Mouse (Mus musculus) limb, embryonic 15.5 days (tissue): ENCODE results near the gene Apbb2. TPM values are rescaled to one million over a fixed set of nuclear protein-coding genes. Genes with fewer than 3 reads are reported as not detected.

Experiments
- ATAC-seq: fragments of 200-750 bp; cut with Nextera tagmentation; 2 replicates; pipeline ENCODE4 v1.8.0; 2017; ENCODE audit warnings: low read depth, moderate TSS enrichment; ENCODE audit not compliant: insufficient number of reproducible peaks, low FRiP score, low TSS enrichment
- H3K27ac ChIP-seq: fragments of 300-500 bp; sonication (generic); 2 replicates; pipeline ENCODE4 v1.5.1; 2015; ENCODE audit warnings: moderate library complexity, mild to moderate bottlenecking, inconsistent platforms
- H3K27me3 ChIP-seq: fragments of 300-500 bp; sonication (generic); 2 replicates; pipeline ENCODE4 v1.6.1; 2015; ENCODE audit warnings: inconsistent platforms
- H3K36me3 ChIP-seq: fragments of 300-500 bp; sonication (generic); 2 replicates; pipeline ENCODE4 v1.6.1; 2015; ENCODE audit warnings: inconsistent platforms
- H3K4me1 ChIP-seq: fragments of 300-500 bp; sonication (generic); 2 replicates; pipeline ENCODE4 v1.6.1; 2015; ENCODE audit warnings: inconsistent platforms
- H3K4me2 ChIP-seq: fragments of 300-500 bp; sonication (generic); 2 replicates; pipeline ENCODE4 v1.6.1; 2015; ENCODE audit warnings: mild to moderate bottlenecking, inconsistent platforms
- H3K4me3 ChIP-seq: fragments of 300-500 bp; sonication (generic); 2 replicates; pipeline ENCODE4 v1.5.1; 2015; ENCODE audit warnings: mild to moderate bottlenecking, inconsistent platforms
- H3K9ac ChIP-seq: fragments of 300-500 bp; sonication (generic); 2 replicates; pipeline ENCODE4 v1.6.1; 2015; ENCODE audit warnings: inconsistent platforms
- H3K9me3 ChIP-seq: fragments of 300-500 bp; sonication (generic); 2 replicates; pipeline ENCODE4 v1.6.1; 2016; ENCODE audit warnings: inconsistent platforms
- WGBS: fragments of 180-500 bp; shearing (Covaris S2); methylation state at CpG from one replicate; pipeline ENCODE4 v1.1.7; 2015; 5-methylcytosine and 5-hydroxymethylcytosine counted together
- polyA plus RNA-seq: library from polyadenylated mRNA; unstranded; fragments of >200 nt; fragmentation: Nextera tagmentation; extraction: Ambion mirVana; gene quantifications from 2 replicates; pipeline ENCODE4 v1.2.1, GENCODE M21; 2015

Apbb2 gene
- polyA plus RNA-seq, 1 experiment from 2014 or later = 43.2 TPM

- Histone ChIP-seq H3K9ac (no peak overlapping the region), H3K4me2 (no peak overlapping the region), H3K4me1 (peaks cover 7% of the 10 kb centered on the region; the same call in 1 of the 2 replicates), H3K27ac (no peak overlapping the region), H3K4me3 (no peak overlapping the region), H3K27me3 (no peaks in the 10 kb centered on the region), H3K36me3 (no peaks in the 10 kb centered on the region), H3K9me3 (no peaks in the 10 kb centered on the region)
- ATAC-seq = no peak
- WGBS = 80% methylated on average over 4 of the region's 4 CpGs
Measured at GRCm38 (mm10) chr5:66421954-66422353, 196.6 kb downstream of the Apbb2 start.

GRCm38 (mm10) chr5:66421230-66421629 lies 197.4 kb downstream of the Apbb2 start:
- H3K4me1 ChIP-seq = peaks cover 7% of the 10 kb centered on the region; the same call in 1 of the 2 replicates
- ATAC-seq = no peak
- H3K4me3 ChIP-seq = no peak overlapping the region
- H3K36me3 ChIP-seq = no peaks in the 10 kb centered on the region
- H3K4me2 ChIP-seq = no peak overlapping the region
- no peaks in the 10 kb centered on the region for H3K27me3 ChIP-seq
- no peaks in the 10 kb centered on the region for H3K9me3 ChIP-seq
- H3K27ac ChIP-seq = no peak overlapping the region
- H3K9ac ChIP-seq = no peak overlapping the region
- WGBS = 74% methylated on average over 15 of the region's 15 CpGs

- ATAC-seq = no peak
- WGBS = 74% methylated on average over 7 of the region's 7 CpGs
- H3K27ac ChIP-seq = no peak overlapping the region
Measured at GRCm38 (mm10) chr5:66420011-66420410, 198.6 kb downstream of the Apbb2 start.

GRCm38 (mm10) chr5:66417289-66417688 lies 201.3 kb downstream of the Apbb2 start:
- no peak overlapping the region for H3K4me3 ChIP-seq
- H3K9me3 ChIP-seq = no peaks in the 10 kb centered on the region
- no peak overlapping the region for H3K9ac ChIP-seq
- ATAC-seq = no peak
- no peaks in the 10 kb centered on the region for H3K36me3 ChIP-seq
- no peaks in the 10 kb centered on the region for H3K27me3 ChIP-seq
- H3K27ac ChIP-seq = no peak overlapping the region
- no peaks in the 10 kb centered on the region; the same call in 1 of the 2 replicates for H3K4me1 ChIP-seq
- 74% methylated on average over 8 of the region's 8 CpGs for WGBS
- no peak overlapping the region for H3K4me2 ChIP-seq

More at GRCm38 (mm10) chr5:66420011-66420410, 198.6 kb downstream of the Apbb2 start:
- H3K9ac ChIP-seq = no peak overlapping the region
- H3K4me3 ChIP-seq = no peak overlapping the region
- H3K4me1 ChIP-seq = peaks cover 5% of the 10 kb centered on the region; the same call in 1 of the 2 replicates
- H3K9me3 ChIP-seq = no peaks in the 10 kb centered on the region
- H3K27me3 ChIP-seq = no peaks in the 10 kb centered on the region
- H3K4me2 ChIP-seq = no peak overlapping the region
- H3K36me3 ChIP-seq = no peaks in the 10 kb centered on the region

- no peak for ATAC-seq
- no peak overlapping the region for H3K9ac ChIP-seq
- no peak overlapping the region for H3K27ac ChIP-seq
- WGBS = 69% methylated on average over 7 of the region's 7 CpGs
- no peaks in the 10 kb centered on the region for H3K9me3 ChIP-seq
- no peaks in the 10 kb centered on the region for H3K36me3 ChIP-seq
- H3K4me3 ChIP-seq = no peak overlapping the region
- H3K4me1 ChIP-seq = no peaks in the 10 kb centered on the region
- no peaks in the 10 kb centered on the region for H3K27me3 ChIP-seq
- no peak overlapping the region for H3K4me2 ChIP-seq
Measured at GRCm38 (mm10) chr5:66415700-66416543, 202.7 kb downstream of the Apbb2 start.

- Histone ChIP-seq H3K9me3 (no peaks in the 10 kb centered on the region), H3K9ac (no peak overlapping the region), H3K4me1 (no peaks in the 10 kb centered on the region), H3K4me3 (no peak overlapping the region), H3K4me2 (no peak overlapping the region), H3K27ac (no peak overlapping the region), H3K36me3 (no peaks in the 10 kb centered on the region), H3K27me3 (no peaks in the 10 kb centered on the region)
- no peak for ATAC-seq
- WGBS = 74% methylated on average over 9 of the region's 9 CpGs
Measured at GRCm38 (mm10) chr5:66415033-66415697, 203.4 kb downstream of the Apbb2 start.

- no peak overlapping the region for H3K4me3 ChIP-seq
- no peak for ATAC-seq
- H3K36me3 ChIP-seq = no peaks in the 10 kb centered on the region
- H3K9ac ChIP-seq = no peak overlapping the region
- H3K4me1 ChIP-seq = no peaks in the 10 kb centered on the region
- H3K27ac ChIP-seq = no peak overlapping the region
- H3K4me2 ChIP-seq = no peak overlapping the region
- no peaks in the 10 kb centered on the region for H3K27me3 ChIP-seq
- H3K9me3 ChIP-seq = no peaks in the 10 kb centered on the region
- 68% methylated on average over 5 of the region's 5 CpGs for WGBS
Measured at GRCm38 (mm10) chr5:66413402-66413801, 205.2 kb downstream of the Apbb2 start.

- no peaks in the 10 kb centered on the region for H3K4me1 ChIP-seq
- WGBS = 52% methylated on average over 3 of the region's 3 CpGs
- no peak overlapping the region for H3K4me2 ChIP-seq
- no peak for ATAC-seq
- no peaks in the 10 kb centered on the region for H3K27me3 ChIP-seq
- H3K9me3 ChIP-seq = no peaks in the 10 kb centered on the region
- H3K27ac ChIP-seq = no peak overlapping the region
- H3K4me3 ChIP-seq = no peak overlapping the region
- H3K36me3 ChIP-seq = no peaks in the 10 kb centered on the region
- H3K9ac ChIP-seq = no peak overlapping the region
Measured at GRCm38 (mm10) chr5:66412821-66413220, 205.8 kb downstream of the Apbb2 start.

- H3K4me3 ChIP-seq = no peak overlapping the region
- no peak overlapping the region for H3K9ac ChIP-seq
- no peaks in the 10 kb centered on the region for H3K27me3 ChIP-seq
- H3K36me3 ChIP-seq = no peaks in the 10 kb centered on the region
- no peaks in the 10 kb centered on the region for H3K9me3 ChIP-seq
- no peak overlapping the region for H3K4me2 ChIP-seq
- no peak overlapping the region for H3K27ac ChIP-seq
- 76% methylated on average over 5 of the region's 5 CpGs for WGBS
- peaks cover 5% of the 10 kb centered on the region; the same call in 1 of the 2 replicates for H3K4me1 ChIP-seq
- no peak for ATAC-seq
Measured at GRCm38 (mm10) chr5:66408546-66408945, 210.0 kb downstream of the Apbb2 start.

- no peaks in the 10 kb centered on the region for H3K36me3 ChIP-seq
- no peaks in the 10 kb centered on the region for H3K9me3 ChIP-seq
- peaks cover 5% of the 10 kb centered on the region; the same call in 1 of the 2 replicates for H3K4me1 ChIP-seq
- no peaks in the 10 kb centered on the region for H3K27me3 ChIP-seq
- H3K4me2 ChIP-seq = no peak overlapping the region
- H3K9ac ChIP-seq = no peak overlapping the region
- no peak for ATAC-seq
- no peak overlapping the region for H3K27ac ChIP-seq
- 56% methylated on average over 5 of the region's 5 CpGs for WGBS
- H3K4me3 ChIP-seq = no peak overlapping the region
Measured at GRCm38 (mm10) chr5:66407948-66408347, 210.6 kb downstream of the Apbb2 start.

GRCm38 (mm10) chr5:66406431-66406830 lies 212.2 kb downstream of the Apbb2 start:
- Histone ChIP-seq H3K36me3 (no peaks in the 10 kb centered on the region), H3K27ac (peak overlapping the region; percentile 40; the same call in 1 of the 2 replicates), H3K4me3 (no peak overlapping the region), H3K9me3 (no peaks in the 10 kb centered on the region), H3K4me2 (no peak overlapping the region), H3K27me3 (no peaks in the 10 kb centered on the region), H3K9ac (no peak overlapping the region), H3K4me1 (peaks cover 5% of the 10 kb centered on the region; the same call in 1 of the 2 replicates)
- 93% methylated on average over 7 of the region's 7 CpGs for WGBS
- ATAC-seq = no peak
